8 mouse cellular contexts compared by ENCODE assay signal in the genomic region with DNA sequence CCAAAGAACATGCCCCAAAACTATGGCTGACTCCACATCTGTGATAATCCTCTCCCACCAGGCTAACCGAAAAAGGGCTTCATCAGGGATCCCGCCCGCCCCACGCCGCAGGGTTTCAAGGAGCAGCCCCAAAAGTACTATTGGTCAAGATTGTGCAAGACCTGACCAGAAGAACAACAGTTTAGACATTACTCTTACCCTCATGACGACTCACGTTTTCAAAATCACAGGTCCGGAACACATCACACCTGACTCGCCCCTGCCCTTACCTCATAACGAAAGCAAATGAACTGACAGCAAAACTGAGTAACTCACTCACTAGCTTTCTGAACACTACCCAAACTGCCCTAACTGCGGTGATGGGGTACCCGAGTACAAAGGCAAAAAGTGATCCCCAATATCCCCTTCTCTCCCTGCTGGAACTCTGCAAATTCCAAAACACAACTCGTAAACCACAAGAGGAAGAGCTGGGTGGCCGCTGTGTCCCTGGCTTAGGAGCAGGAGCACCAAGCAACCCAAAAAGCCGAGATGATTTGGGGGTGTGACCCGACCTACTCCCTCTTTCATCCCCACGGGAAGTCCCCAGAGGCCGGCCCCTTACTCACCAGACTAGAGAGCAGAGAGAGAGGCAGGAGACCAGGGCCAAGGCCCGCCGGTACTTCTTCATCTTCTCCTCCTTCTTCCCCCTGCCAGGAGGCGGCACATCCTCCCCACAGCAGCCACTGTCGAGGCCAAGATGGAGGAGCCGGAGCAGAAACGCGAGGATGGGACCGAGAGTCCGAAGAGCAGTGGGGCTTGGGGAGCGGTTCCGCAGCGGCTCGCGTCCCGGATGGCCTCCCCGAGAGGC. TPM values are rescaled to one million over a fixed set of nuclear protein-coding genes. Genes with fewer than 3 reads are reported as not detected.
A peak's percentile ranks its signal among the peaks of the same experiment; 100 is the strongest.
DNase-seq lines count a peak whose midpoint lies in the region; ATAC-seq and TF ChIP-seq lines count a peak whose summit lies in the region.

No protein-coding gene starts in this region.

- H3K4me3 ChIP-seq in left cerebral cortex, adult 2 months, result peak overlapping the region; percentile 89
- H3K4me3 ChIP-seq in erythroblast, embryonic 14.5 days (replicated peaks), result peak overlapping the region; percentile 79
- peak overlapping the region; percentile 71 for H3K4me3 ChIP-seq in kidney, adult 2 months (ENCODE audit: insufficient read depth, low read depth, low read length)
- H3K4me3 ChIP-seq in lung, embryonic 16.5 days (ENCODE audit: low read length), result peak overlapping the region; percentile 68
- peak overlapping the region; percentile 74 for H3K4me3 ChIP-seq in neural tube, embryonic 15.5 days (replicated peaks)

- H3K27me3 ChIP-seq in erythroblast, embryonic 14.5 days (ENCODE audit: control insufficient read depth), result peaks cover 2% of the 10 kb centered on the region; the same call in 1 of the 2 replicates
- no peaks in the 10 kb centered on the region for H3K27me3 ChIP-seq in kidney, adult 2 months (replicated peaks; ENCODE audit: control insufficient read depth, insufficient read depth, low read length)
- no peaks in the 10 kb centered on the region for H3K27me3 ChIP-seq in lung, embryonic 16.5 days (ENCODE audit: control insufficient read depth, insufficient read depth, low read depth, low read length)
- no peaks in the 10 kb centered on the region for H3K27me3 ChIP-seq in neural tube, embryonic 15.5 days (replicated peaks)

- H3K4me2 ChIP-seq in lung, embryonic 16.5 days (ENCODE audit: low read depth, low read length), result peak overlapping the region; percentile 90
- H3K4me2 ChIP-seq in neural tube, embryonic 15.5 days, result peak overlapping the region; percentile 84

- H3K4me1 ChIP-seq in erythroblast, embryonic 14.5 days (ENCODE audit: control insufficient read depth), result peaks cover 37% of the 10 kb centered on the region
- H3K4me1 ChIP-seq in kidney, adult 2 months (ENCODE audit: control insufficient read depth, insufficient read depth, low read length), result no peaks in the 10 kb centered on the region
- H3K4me1 ChIP-seq in lung, embryonic 16.5 days (replicated peaks; ENCODE audit: control insufficient read depth, insufficient read depth, low read length), result peaks cover 14% of the 10 kb centered on the region
- peaks cover 28% of the 10 kb centered on the region for H3K4me1 ChIP-seq in neural tube, embryonic 15.5 days

- no peaks in the 10 kb centered on the region for H3K9me3 ChIP-seq in erythroblast, embryonic 14.5 days (ENCODE audit: control insufficient read depth, low read length)
- H3K9me3 ChIP-seq in lung, embryonic 16.5 days (ENCODE audit: control insufficient read depth, low read length), result no peaks in the 10 kb centered on the region
- no peaks in the 10 kb centered on the region for H3K9me3 ChIP-seq in neural tube, embryonic 15.5 days (replicated peaks)

- H3K36me3 ChIP-seq in erythroblast, embryonic 14.5 days (ENCODE audit: control insufficient read depth), result peaks cover 22% of the 10 kb centered on the region
- no peaks in the 10 kb centered on the region for H3K36me3 ChIP-seq in kidney, adult 2 months (ENCODE audit: control insufficient read depth, insufficient read depth, low read length)
- H3K36me3 ChIP-seq in lung, embryonic 16.5 days (ENCODE audit: control insufficient read depth, insufficient read depth, low read length), result no peaks in the 10 kb centered on the region
- H3K36me3 ChIP-seq in neural tube, embryonic 15.5 days, result no peaks in the 10 kb centered on the region

- no peak for DNase-seq in left cerebral cortex, adult 2 months (ENCODE audit: extremely low spot score in 1 of 2, low spot score in 2 of 2)
- no peak for DNase-seq in left cerebral cortex, postnatal 14 days (ENCODE audit: low spot score in 2 of 2)
- peak; percentile 63 for DNase-seq in NIH3T3 (ENCODE audit: low read depth)
- peak; percentile 51 for DNase-seq in kidney, adult 2 months
- no peak for DNase-seq in left cerebral cortex, adult 9 months (ENCODE audit: low spot score in 2 of 2)

- no peak for TF ChIP-seq POLR2A in kidney, adult 2 months (IDR thresholded peaks at IDR 0.05; ENCODE audit: low read depth, low read length)

- intact Hi-C loops in left cerebral cortex, adult 2 months (cut with DNase I), result loop anchor here (2.0 to 10.0 kb wide), 2 partner anchors 93 to 439 kb away; partner anchors contain the start of gene Pigc
- intact Hi-C loops in left cerebral cortex, postnatal 14 days (cut with DNase I), result loop anchor here (1.0 kb wide), 1 partner anchor 87 kb away; no protein-coding TSS in a partner anchor

- no peak for TF ChIP-seq CTCF in left cerebral cortex, adult 2 months (IDR thresholded peaks at IDR 0.05)
- no peak for TF ChIP-seq CTCF in kidney, adult 2 months (conservative IDR thresholded peaks at IDR 0.05; ENCODE audit: insufficient read depth, insufficient read length, low read depth, low read length)

- WGBS in kidney, adult 2 months, result under 1% methylated on average over 34 of the region's 34 CpGs
- WGBS in lung, embryonic 16.5 days, result under 1% methylated on average over 34 of the region's 34 CpGs
- under 1% methylated on average over 34 of the region's 34 CpGs for WGBS in neural tube, embryonic 15.5 days

- peak; percentile 44 for ATAC-seq in lung, embryonic 16.5 days (ENCODE audit: low read depth)
- peak; percentile 68 for ATAC-seq in neural tube, embryonic 15.5 days (ENCODE audit: low FRiP score)

- peak overlapping the region; percentile 86 for H3K9ac ChIP-seq in lung, embryonic 16.5 days (ENCODE audit: low read length)
- H3K9ac ChIP-seq in neural tube, embryonic 15.5 days (replicated peaks), result peak overlapping the region; percentile 89

- H3K27ac ChIP-seq in left cerebral cortex, adult 2 months, result peak overlapping the region; percentile 91
- peak overlapping the region; percentile 59 for H3K27ac ChIP-seq in kidney, adult 2 months (ENCODE audit: insufficient read depth, low read depth, low read length)
- H3K27ac ChIP-seq in lung, embryonic 16.5 days (ENCODE audit: low read length), result peak overlapping the region; percentile 96
- peak overlapping the region; percentile 97 for H3K27ac ChIP-seq in neural tube, embryonic 15.5 days (replicated peaks)

RNA-seq across cellular contexts. Expression of gene Suco, which starts 0.6 kb away (rescaled TPM):
- 10 to 100 TPM; 36.9 to 37.4 TPM for total RNA-seq in left cerebral cortex, adult 2 months (2021)
- 10 to 100 TPM; 38.9 to 40.2 TPM for total RNA-seq in left cerebral cortex, postnatal 14 days (2021)
- 0.18 and 0.69 TPM in 2 replicates for polyA plus RNA-seq in erythroblast, embryonic 14.5 days (2012)
- polyA plus RNA-seq in kidney, adult 2 months (2012; rRNA removed), result 2.7 and 3.7 TPM in 2 replicates
- 17.4 and 17.9 TPM in 2 replicates for polyA plus RNA-seq in lung, embryonic 16.5 days (2015; fragmentation: Nextera tagmentation; extraction: Ambion mirVana)
- 17.4 and 22.2 TPM in 2 replicates for polyA plus RNA-seq in neural tube, embryonic 15.5 days (2015; fragmentation: Nextera tagmentation; extraction: Ambion mirVana)

Comparison
In these comparisons a context has a peak if more than half of its experiments do, and no peak if none do; other contexts are left out.
1. DNase-seq: peak in NIH3T3 (single experiment) and kidney, adult 2 months (single experiment); none in left cerebral cortex, adult 2 months (0 of 2), left cerebral cortex, postnatal 14 days (0 of 2) and left cerebral cortex, adult 9 months (0 of 2).
2. Peak in every context shown above with its lines, with median percentiles within 50 percentile points of each other: H3K27ac ChIP-seq and H3K4me3 ChIP-seq.